Mouse (Mus musculus): ENCODE data around the gene Slc12a6. TPM values are rescaled to one million over a fixed set of nuclear protein-coding genes. Genes with fewer than 3 reads are reported as not detected.
"Not testable (repeated sequence)": the region's sequence is repeated elsewhere in the genome, so short reads cannot be mapped to it uniquely, and the experiment has no call there.

Gene Slc12a6
- total RNA-seq, 2 experiments from 2014 or later = 81.2 to 83.7 TPM

DNA sequence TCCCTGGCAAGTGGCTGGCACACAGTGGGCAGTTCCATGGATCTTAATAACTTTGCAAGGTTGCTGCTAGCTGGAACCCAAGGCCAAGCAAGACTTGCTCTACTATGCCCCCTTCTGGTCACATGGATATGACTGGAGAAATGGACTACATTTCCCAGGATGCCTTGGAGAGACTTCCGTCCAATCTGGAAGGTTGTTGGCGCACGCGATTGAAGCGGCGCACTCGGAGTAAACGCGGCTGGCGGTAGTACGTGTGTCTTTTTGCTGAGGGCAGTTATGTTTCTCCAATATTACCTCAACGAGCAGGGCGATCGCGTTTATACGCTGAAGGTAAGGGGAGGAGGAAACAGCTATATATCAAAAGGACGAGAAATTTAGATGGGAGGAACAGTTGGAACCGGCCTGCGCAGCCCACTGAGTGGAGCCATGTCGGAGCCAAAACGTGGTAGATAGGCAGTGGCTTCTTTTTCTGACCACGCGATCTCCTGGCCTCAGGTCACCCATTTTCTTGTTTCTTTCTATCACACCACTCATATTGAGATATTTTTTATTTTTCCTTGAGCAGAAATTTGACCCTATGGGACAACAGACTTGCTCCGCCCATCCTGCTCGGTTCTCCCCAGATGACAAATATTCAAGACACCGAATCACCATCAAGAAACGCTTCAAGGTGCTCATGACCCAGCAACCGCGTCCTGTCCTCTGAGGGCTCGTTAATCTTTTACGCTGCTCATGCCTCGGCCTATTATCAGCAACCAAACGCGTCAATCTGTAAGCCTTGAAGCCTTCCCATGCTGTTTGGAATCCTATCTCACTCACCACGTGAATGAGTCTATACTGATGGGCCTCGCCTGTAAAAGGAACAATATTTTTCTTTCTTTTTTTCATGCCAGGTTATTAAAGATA is 3.6 kb upstream of the Slc12a6 start, which contains the start of gene Nop10:
Gene Nop10, plus strand, starts transcription at position 179 of the 906 bp plus-strand sequence.
- DNase-seq (ENCODE audit: low spot score in 2 of 2) = peak; percentile 83 to 88

DNA sequence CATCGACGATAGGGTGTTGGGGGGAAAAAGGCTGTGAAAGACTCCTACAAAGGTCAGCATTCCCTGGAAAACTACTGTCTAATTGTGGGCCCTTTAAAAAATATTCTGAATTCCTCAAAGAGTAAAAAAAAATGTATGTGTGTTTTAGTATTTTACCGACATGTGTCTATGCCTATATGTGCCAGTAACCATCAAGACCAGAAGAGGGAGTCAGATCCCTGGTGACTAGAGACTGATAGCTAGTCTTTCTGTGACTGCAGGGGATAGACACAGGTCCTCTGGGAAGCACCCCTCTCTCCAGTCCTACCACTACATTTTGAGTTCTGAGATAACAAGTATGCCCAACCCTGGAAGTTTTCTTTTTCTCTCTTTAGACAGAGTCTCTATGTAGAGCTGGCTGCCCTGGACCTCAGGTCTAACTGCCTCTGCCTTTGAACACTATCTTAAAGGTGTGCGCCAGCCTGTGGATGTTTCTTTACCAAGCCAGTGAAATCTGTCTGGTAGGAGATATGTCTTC is 2.8 kb upstream of the Slc12a6 start:
- DNase-seq (ENCODE audit: low spot score in 2 of 2) = no peak

DNA sequence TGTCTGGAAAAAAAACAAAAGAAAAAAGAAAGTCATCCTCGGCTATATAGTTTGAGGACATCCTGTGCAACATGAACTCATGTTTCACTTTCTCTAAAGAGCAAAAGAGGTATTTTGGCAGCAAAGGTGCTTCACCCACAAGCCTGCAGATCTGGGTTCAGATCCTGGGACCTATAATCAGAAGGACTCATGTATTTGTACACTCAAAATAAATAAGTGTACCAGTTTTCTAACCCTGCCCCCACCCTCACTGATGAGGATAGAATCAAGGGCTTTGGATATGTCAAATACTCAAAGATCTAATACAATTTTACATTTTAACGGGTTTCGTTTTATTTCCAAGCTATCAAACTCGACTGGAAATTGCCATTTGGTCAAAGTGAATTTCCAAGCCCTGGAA is 1.3 kb upstream of the Slc12a6 start:
- no peak for DNase-seq (ENCODE audit: low spot score in 2 of 2)

DNA sequence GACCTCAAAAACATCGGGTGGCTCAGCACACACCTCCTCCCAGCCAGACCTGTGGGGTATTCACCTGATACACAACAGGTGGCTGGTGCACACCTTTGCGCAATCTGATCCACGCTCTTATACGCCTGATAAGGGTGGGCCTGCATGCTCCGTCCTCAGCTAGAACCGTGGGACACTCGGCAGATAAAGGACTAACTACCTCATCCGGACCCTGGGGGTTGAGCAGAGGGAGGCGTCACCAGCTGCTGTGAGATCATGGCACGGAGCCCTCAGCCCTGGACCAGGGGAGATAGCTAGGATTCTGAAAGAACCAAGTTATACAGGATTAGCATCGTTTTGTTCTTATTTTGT is 592 bp downstream of the Slc12a6 start, which contains the start of gene Gm21985:
Gene Gm21985, plus strand, starts transcription at position 73 of the 351 bp plus-strand sequence.
- DNase-seq (ENCODE audit: low spot score in 2 of 2) = peak; percentile 57 to 64

DNA sequence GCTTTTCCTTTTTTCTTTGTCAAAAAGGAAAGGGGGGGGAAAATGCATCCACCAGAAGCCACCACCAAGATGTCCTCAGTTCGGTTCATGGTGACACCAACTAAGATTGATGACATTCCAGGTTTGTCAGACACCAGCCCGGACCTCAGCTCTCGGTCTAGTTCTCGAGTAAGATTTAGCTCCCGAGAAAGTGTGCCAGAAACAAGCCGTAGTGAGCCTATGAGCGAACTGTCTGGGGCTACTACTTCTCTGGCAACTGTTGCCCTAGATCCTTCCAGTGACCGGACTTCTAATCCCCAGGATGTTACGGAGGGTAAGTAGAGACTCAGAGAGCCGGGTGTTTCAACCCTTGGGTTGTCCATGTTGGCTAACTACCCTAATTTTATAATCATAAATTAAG is 1.2 kb downstream of the Slc12a6 start:
- DNase-seq (ENCODE audit: low spot score in 2 of 2) = peak in 1 of 2 experiments; percentile 31

DNA sequence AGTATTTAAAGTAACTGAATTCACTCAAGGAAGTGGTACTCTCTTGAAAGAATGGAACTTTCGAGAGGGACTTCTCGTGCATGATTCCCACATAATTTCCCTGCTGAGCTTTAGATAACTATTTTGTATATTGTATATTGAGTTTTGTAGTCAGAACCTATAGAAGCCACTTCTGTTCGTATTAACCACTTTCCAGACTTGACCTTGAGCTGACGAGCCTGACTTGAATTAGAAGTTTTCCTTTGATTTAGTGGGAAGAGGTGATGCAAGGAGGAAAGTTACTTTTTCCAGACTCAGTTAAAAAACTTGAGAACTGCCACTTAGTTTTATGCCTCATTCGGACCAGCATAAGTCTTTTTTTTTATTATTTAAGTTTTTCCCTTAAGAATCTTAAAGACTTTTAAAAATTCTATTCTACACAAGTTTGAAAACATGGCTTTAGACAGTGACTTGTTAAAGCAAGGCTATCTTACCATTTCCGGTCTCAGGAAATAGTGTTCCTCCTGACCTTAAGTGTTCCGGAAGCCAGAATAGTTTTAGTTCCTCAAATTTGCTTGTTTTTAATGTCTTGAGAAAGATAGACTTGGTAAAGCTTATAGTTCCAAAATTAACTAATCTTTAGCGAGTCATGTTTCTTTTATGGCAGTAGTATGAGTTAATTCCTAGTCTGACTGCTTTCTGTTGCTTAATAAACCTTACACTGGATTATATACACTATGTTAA is 2.1 kb downstream of the Slc12a6 start:
- DNase-seq (ENCODE audit: low spot score in 2 of 2) = no peak

DNA sequence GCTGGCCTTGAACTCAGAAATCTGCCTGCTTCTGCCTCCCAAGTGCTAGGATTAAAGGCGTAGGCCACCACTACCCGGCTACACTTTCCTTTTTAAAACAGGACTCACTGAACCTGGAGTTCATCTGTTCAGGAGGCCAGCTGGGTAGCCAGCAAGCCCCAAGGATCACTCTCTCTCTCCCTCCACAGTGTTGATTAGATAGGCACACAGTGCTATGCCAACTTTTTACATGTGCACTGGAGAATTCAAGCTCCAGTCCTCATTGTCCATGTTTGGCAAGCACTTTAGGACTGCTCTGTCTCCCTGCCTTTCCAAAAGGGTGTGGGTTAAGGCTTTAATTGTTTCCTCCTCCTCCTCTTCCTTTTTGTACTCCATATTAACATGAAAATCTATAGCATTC is 4.4 kb downstream of the Slc12a6 start:
- no peak for DNase-seq (ENCODE audit: low spot score in 2 of 2)

DNA sequence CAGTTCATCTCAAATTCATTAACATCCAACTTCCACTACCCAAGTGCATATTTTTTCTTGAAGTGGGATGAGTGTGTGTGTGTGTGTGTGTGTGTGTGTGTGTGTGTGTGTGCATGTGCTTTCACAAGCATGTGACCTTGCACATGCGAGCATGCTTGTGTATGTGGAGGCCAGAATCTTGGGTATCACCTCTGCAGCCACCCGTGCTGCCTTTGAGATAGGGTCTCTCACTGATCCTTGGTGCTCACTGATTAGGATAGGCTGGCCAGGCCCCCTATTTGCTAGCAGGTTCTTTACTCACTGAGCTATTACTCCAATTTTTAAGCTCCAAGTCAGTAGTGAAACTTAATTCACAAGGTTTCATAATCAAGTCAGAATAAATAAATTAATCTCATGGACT is 7.3 kb downstream of the Slc12a6 start:
- DNase-seq (ENCODE audit: low spot score in 2 of 2) = no peak

DNA sequence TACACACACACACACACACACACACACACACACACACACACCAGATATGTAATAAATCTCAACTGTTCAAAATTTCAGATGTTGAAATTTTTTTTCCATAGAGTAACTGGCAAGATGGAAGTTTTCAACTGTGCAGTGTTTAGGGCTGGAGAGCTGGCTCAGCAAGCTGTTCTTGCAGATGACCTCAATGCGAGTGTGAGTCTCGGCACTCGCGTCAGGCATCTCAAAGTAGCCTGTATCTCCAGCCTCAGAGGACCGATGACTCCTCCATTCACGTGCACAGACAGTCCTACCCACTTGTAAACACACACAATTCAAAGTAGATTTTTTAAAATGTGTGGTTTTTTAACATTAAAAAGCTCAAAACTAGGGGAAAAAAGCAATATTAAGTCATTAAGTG is 7.8 kb downstream of the Slc12a6 start:
- no peak for DNase-seq (ENCODE audit: low spot score in 2 of 2)

DNA sequence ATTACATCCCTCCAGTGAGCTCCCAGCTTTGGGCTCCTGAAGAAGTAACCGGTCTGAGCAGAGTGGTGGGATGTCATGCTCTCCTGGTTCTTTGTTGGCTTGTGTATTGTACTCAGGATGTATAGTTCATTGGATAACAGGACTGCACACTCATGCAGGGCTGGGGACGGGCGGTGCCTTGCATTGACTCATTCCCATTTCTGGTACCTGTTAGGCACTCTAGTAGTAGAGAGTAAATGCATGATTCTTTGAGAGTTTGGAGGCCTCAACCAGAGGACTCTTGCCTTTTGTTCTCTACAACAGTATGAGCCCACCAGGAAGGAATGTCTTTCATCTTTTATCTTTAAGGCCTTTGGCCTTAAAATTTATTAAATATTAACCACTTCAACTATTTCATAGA is 11.2 kb downstream of the Slc12a6 start:
- DNase-seq (ENCODE audit: low spot score in 2 of 2) = no peak

DNA sequence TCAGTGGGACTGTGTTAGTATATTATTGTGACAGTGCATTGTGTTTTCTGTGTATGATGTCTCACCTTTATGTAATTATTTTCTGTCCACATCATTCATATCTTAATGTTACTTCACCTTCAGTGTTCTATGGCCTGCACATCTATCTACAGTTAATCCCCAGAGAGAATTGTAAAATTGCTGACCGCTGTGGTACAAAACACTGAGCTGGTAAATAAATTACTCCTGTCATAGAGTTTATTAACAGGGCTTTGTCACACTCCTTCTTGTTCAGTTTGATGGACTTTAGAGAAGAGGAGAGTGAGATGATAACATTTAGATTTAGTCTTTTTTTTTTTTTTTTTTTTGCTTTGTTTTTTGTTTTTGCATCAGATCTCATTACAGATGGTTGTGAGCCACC is 17.2 kb downstream of the Slc12a6 start:
- no peak for DNase-seq (ENCODE audit: low spot score in 2 of 2)

DNA sequence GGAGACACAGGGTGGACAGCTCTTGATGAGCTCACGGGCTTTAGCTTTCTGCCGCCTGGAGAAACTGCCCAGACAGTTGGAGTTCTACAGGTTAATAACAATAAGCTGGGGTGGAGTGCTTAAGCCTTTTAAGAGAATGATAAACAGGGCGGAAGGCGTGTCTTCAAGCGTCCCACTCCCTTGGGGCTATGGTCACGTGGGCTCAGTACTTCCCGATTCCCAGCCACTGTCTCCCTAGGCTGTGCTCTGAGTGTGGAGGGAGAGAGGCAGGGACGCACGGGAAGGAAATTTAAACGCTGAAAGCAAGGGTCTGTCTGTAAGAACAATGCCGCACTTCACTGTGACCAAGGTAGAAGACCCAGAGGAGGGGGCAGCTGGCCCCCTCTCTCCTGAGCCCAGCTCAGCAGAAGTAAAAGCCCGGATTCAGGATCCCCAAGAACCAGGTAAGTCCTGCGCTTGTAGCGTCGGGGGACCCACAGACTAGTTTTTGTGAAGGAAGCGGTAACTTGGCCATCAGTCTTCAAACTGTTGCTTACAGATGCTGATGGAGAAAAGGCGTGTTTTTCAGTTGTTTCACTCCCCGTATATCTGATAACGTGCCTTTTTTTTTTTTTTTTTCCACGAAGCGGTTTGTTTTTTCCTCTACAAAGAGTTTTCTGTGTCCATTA is 18.9 kb downstream of the Slc12a6 start:
- DNase-seq (ENCODE audit: low spot score in 2 of 2) = no peak

DNA sequence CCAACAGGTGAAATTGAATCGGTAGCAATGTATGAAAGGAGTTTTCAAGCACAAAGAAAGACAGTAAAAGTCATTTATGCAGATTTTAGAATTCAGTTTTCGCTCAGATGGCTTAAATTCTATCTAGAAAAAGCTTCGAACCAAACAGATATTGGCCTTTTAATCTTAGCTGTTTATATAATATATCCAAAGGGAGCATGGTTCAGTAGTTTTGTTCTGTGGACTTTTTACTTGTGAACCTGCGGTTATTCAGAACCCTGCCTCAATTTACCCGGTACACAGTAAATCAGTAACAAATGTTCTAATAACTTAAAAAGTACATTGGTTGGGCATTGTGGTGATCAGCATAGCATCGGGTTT is 19.4 kb downstream of the Slc12a6 start:
- DNase-seq (ENCODE audit: low spot score in 2 of 2) = no peak

DNA sequence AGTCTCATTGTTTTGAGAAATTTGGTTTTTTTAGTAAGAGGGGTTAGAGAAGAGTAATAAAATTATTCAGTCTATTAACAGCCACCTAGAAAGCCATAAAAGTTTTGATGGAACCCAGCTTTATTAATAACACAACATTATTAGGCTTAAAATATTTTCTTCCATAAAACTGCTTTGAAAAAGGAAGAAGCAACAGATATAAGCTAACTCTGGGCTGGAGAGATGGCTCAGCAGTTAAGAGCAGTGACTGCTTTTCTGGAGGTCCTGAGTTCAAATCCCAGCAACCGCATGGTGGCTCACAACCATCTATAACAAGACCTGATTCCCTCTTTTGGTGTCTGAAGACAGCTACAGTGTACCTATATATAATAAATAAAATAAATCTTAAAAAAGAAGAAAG is 20.4 kb downstream of the Slc12a6 start:
- DNase-seq (ENCODE audit: low spot score in 2 of 2) = not testable (repeated sequence)

DNA sequence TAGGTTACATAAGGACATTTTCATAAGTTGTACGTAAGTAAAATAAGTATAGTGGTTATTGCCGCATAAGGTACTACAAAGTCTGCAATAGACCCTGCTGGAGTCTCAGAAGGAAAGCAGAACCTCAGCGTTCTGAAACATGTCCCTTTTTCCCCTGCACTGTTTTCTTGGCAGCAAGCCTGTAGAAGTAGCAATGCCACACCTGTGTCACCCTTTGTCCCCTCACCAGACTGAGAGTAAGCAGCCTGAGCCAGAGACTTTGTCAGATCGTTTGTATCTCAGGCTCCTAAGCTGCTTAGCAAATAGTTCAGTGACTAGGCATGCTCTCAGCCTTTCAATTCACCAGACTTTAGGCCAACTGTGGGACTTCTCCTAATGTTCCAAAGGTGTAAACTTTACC is 21.4 kb downstream of the Slc12a6 start:
- no peak for DNase-seq (ENCODE audit: low spot score in 2 of 2)

DNA sequence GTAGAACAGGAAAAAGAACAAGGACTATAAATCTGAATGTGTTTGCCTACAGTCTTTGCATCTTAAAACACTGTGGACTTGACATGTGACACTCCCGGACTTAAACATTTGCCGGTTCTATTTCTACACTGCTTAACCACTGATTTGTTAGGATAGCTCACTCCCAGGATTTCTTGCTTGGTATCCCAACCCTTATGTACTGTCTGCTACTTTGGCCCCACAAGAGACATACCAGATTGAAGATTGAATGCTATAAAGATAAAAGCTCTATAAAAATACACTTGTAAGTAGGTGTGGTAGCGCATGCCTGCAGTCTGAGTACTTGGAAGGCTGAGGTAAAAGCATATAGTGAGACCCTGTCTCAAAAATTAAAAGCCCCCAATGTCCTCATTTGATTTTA is 23.9 kb downstream of the Slc12a6 start:
- no peak for DNase-seq (ENCODE audit: low spot score in 2 of 2)

DNA sequence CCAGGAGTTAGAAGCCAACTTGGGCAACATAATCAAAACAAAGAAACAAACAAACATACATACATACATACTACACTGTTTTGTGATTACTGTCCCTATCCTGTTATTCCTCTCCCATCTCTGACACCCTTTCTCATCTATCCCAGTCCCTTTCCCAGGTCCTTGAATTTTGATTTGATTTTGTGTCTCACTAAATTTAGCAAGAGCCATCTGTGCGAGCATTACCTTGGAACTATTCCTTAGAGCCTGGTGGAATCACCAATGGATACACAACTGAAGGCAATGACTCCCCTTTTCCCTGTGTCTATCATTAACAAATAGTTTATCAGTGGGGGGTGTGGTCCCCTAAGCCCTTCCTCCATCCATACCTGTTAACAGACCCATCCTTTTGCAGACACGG is 27.2 kb downstream of the Slc12a6 start:
- no peak for DNase-seq (ENCODE audit: low spot score in 2 of 2)

DNA sequence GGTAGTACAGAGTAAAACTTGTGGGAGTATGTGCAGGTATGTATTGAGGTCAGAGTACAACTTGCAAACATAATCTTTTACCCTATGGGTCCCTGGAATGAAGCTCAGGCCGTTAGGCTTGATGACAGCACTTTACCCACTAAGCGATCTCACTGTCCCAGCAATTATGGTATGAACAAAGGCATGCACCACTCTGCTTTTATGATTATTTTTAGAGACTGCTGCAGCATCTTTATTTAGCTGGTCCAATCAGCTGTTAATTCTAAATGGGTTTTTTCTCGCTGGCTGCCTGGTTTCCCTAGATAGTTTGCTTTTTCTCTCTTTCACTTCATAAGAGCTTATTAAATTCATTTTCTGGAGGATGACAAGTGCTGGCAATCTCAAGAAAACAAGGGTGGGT is 30.6 kb downstream of the Slc12a6 start:
- no peak for DNase-seq (ENCODE audit: low spot score in 2 of 2)

DNA sequence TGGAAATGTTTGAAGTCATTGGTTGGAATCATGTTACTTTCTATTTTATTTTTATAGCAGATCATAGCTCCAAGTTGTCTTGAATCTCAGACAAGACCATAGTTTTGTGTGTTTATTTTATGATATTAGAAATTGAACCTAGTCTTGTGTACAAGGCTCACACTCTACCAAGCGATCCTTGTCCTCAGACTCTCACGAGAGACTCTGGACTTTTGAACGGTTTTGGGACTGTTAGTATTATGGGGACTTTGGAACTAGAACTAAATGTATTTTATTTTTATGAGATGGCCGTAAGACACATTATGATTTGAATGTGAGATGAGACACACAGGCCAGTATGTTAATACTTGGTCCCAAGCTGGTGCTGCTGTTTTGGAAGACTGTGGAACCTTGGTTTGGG is 32.6 kb downstream of the Slc12a6 start:
- no peak for DNase-seq (ENCODE audit: low spot score in 2 of 2)

DNA sequence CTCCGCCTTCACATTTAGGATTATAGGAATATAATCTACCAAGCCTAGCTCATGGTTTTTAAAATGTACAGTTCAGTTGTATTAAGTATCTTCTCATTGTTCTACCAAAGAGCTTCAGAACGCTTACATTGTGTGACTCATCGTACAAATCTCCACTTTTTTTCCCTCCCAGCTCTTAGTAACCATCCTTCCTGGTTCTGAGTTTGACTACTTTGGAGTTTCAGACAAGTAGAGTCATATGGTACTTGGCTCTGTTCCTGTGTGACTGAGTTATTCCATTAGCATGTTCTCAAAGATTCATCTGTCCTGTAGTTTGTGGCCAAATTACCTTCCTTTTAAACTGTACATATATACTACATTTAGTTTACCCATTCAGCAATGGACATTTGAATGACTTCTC is 43.0 kb downstream of the Slc12a6 start:
- no peak for DNase-seq (ENCODE audit: low spot score in 2 of 2)

DNA sequence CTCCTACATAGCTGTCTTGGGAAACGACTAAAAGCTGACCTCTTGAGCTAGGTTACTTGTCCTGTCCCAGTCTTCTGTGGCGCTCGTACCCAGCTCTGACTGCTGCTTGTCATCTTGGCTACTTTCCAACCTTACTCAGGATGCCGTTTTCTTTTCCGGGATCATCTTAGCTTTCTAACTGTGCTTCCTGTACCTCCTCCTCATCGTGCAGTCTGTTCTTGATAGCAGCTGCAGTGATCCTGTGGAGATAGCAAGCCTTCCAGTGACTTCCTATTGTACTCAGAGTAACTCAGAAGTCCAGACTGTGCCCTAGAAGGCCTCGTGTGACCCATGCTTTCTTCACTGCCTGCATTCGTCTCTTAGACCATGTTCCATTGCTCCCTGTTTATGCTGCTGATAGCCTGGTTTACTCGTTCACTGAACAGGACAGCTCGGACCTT is 43.6 kb downstream of the Slc12a6 start:
- DNase-seq (ENCODE audit: low spot score in 2 of 2) = no peak

DNA sequence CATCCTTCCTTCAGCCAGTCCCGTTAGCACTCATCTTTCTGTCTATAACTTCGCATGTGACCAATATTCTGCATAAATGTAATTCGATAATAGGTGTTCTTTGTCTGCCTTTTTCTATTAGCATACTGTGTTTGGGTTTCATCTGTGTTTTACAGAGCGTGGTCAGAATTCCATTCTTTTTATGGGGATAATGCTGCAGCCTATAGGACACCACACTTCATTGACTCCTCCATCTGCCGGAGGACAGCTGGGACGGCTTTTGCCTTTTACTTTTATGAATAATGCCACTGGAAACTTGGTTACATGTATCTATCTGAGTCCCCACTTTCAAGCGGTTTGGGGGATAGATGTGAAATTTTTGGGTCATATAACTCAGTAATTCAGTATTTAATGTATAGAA is 50.0 kb downstream of the Slc12a6 start:
- no peak for DNase-seq (ENCODE audit: low spot score in 2 of 2)
